Mouse (Mus musculus) C2C12 (cell line): ENCODE measurements around the gene Ttll9.

Experiments
- CEBPB ChIP-seq: IDR thresholded peaks from one replicate; pipeline ENCODE4 v1.6.1; 2011; ENCODE audit warnings: low read depth, mild to moderate bottlenecking, control low read depth, moderate library complexity
- CTCF ChIP-seq: IDR thresholded peaks from one replicate; pipeline ENCODE4 v1.5.1; 2011; ENCODE audit not compliant: control insufficient read depth, insufficient read depth, insufficient read length
- FOSL1 ChIP-seq: IDR thresholded peaks from one replicate; pipeline ENCODE4 v1.8.0; 2011; ENCODE audit warnings: mild to moderate bottlenecking, low read length; ENCODE audit not compliant: poor library complexity, insufficient read depth, severe bottlenecking
- MAX ChIP-seq: IDR thresholded peaks from one replicate; pipeline ENCODE4 v1.6.1; 2011; ENCODE audit warnings: mild to moderate bottlenecking, control low read depth
- MYOD1 ChIP-seq: IDR thresholded peaks from one replicate; pipeline ENCODE4 v1.6.1; 2011; ENCODE audit warnings: low read depth; ENCODE audit not compliant: control insufficient read depth, insufficient read length
- MYOG ChIP-seq: IDR thresholded peaks from one replicate; pipeline ENCODE4 v1.6.1; 2011; ENCODE audit not compliant: control insufficient read depth, insufficient read length; ENCODE audit errors: extremely low read depth

- TF ChIP-seq FOSL1 = no peak
- no peak for TF ChIP-seq CTCF
- TF ChIP-seq MAX = no peak
- TF ChIP-seq CEBPB = no peak
- TF ChIP-seq MYOD1 = no peak
- TF ChIP-seq MYOG = no peak
Measured at GRCm38 (mm10) chr2:153049288-153049996, 87.2 kb downstream of the Ttll9 start.
